Mouse (Mus musculus): ENCODE results near the gene Gjb3.

Gene Gjb3

DNA sequence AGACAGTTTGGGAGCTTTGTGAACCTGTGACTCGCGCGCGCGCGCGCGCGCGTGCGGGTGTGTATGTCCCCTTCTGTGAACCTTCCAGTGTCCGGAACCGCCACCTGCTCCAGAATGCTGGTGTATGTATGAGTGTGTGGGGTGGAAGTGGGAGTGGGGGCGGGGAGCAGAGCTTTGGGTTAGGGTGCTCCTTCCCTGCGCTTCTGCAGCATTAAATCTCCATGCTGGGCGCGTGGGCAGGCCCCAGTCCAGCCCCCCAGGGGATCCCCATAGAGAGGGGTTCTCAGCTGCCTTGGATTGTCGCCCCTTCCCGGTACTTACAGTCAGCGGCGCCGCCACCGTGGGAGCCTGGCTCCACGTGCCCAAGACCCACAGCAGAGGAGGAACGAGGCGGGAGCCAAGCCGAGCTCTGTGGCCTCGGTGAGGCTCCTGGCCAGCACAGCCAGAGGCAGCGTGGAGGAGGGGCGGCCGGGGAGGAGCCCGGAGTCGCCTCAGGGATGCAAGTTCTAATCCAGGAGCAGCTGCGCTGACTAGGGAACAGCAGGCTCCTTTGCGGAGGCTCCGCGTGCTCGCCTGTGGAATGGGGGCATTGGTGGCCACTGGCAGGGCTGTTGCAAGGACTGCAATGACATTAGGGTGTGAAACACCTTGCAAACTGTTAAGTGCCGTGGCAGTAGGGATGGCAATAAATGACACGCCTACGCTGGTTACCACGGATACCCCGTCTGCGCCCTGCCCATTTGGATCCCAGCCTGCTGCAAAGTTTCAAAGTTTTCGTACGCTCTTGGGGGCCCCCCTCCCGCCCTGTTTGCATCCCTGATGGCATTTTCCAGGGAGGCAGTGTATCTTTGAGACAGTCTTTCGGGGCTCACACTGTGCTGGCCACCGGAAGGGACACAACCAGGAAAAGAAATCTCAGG is at the start of gene Gjb3:
TSS of gene Gjb3 (minus strand) at position 664 of the 920 bp plus-strand sequence.
- DNase-seq (ENCODE audit: extremely low spot score, low read depth, low spot score): no peak

DNA sequence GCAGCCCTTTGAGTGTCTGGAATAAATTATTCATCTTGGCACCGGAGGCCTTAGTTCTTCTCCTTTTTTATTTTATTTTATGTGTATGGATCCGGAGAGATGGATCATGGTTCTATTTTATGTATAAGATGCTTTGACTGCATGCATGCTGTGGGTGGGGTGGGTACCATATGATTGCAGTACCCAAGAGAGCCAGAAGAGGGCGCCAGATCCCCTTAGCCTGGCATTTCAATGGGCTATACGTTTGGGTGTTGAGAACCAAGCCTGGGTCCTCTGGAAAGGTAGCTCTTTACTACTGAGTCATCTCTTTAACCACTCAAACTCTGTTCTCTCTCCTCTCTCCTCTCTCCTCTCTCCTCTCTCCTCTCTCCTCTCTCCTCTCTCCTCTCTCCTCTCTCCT is 46.7 kb upstream of the Gjb3 start:
- DNase-seq (ENCODE audit: extremely low spot score, low read depth, low spot score): no peak

DNA sequence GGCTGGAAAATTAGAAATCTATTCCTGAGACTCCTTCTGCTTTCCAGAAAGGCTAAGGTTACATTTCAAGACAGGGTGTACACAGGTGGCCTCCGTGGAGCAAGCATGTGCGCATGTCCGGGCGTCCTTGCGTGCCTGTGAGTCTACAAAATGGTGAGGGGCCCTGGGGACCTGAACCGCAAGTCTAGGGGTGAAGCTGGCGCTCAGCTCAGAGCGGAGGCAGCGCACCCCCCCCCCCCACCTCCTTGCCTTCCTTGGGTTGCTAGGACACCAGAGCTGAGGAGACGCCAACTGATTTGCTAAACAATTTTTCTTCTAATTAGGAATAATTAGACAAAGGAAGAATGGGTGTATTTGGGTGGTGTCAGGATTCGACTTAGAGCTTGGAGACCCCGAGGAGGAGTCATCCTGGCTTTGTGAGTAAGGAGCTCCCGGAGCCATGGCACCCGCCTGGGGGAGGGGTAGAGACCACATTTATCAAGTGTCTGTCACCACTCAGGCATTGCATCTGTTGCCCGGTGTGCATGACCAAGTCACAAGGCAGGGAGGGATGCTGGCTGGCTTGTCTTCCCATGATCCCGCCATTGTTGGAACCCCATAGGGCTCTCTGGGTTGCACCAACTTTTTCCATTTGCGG is 45.0 kb upstream of the Gjb3 start:
- DNase-seq (ENCODE audit: extremely low spot score, low read depth, low spot score): no peak

DNA sequence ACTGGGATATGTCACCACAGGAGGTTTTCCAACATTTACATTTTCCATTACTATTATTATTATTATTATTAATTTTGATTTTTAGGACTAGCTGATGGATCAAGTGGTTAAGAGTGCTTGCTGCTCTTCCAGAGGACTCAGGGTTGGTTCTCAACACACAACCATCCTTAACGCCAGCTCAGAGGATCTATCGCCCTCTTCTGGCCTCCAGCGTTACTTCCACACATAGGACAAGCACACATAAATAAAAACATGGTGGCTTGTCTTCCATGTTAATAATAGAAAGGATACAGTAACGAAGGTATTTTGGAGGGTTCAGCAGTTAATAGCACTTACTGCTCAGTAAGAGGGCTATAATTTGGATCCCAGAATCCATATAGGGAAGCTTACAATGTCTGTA is 44.0 kb upstream of the Gjb3 start:
- no peak for DNase-seq (ENCODE audit: extremely low spot score, low read depth, low spot score)

DNA sequence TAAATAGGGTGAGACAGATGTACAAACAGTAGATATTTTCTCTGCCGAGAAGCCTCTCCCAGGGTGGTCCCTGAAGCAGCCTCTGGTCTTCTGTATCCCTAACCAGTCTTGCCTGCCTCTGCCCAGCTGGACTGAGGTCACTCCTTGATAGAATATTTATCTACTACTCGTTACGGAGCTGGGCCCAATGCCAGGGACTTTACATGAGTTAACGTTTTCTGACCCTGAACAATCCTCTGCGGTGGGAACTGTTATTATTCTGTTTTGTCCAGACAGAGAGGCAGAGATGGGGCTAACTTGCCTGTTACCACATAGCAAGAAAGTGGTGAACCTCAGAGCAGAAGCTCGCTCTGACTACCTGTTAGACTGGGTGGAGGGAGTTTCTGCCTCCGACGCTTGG is 42.8 kb upstream of the Gjb3 start:
- no peak for DNase-seq (ENCODE audit: extremely low spot score, low read depth, low spot score)

DNA sequence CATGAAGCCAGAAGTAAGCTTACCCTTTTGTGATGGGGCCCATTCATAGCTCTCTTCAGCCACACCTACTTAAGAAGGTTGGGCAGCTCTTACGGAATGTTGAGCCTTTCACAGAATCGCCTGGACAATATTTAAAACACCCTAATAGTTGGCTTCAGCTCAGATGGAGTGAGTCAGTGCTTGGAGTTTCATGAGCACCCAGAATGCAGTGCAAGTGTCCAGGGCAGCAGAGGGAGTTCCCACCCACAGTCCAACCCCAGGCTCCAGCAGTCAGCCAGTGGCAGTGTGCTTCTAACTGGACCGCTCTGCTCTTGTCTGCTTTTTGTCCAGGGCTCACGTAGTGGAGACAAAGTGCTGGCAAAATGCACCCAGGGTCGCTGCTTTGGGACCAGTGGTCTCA is 40.9 kb upstream of the Gjb3 start:
- DNase-seq (ENCODE audit: extremely low spot score, low read depth, low spot score): no peak

DNA sequence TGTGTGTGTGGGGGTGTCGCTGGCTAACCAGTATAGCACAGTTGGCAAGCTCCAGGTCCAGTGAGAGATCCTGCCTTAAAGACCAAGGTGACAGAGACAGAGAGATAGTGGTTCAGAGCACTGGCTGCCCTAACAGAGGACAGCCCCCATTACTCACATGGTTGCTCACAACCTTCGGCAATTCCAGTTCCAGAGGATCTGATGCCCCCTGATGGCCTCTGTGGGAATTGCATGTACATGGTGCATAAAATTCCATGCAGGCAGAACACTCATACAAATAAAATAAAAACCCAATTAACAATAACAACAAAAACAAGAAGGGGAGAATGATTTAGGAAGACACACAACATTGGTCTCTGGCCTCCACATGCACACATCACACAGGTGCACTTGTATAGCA is 39.8 kb upstream of the Gjb3 start:
- DNase-seq (ENCODE audit: extremely low spot score, low read depth, low spot score): no peak

DNA sequence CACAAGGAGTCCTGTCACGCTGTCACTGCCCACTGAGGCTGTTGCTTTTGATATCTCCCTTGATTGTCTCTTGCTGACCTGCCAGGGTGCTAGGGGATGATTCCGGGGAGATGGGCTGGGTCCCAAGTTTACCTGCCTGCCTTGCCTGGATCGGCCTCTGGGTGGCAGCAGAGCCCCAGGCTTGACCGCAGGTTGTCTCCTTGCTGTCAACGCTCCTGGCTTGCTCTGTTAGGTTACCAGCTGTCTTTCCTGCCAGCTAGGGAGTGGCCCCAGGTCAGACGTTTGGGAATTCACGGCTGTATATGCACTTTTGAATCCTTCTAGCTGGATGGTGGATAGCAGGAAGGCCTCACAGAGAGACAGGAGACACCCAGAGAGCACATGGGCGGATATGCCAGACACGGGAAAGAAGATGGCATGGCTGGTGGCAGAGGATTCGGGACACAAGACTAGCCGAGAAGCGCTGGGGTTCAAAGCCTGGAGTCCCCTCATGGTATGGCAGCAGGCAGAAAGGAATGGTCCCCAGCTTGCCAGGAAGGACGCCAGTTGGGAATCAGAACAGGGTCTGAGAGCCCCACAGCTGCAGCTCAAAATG is 37.8 kb upstream of the Gjb3 start:
- DNase-seq (ENCODE audit: extremely low spot score, low read depth, low spot score): no peak

DNA sequence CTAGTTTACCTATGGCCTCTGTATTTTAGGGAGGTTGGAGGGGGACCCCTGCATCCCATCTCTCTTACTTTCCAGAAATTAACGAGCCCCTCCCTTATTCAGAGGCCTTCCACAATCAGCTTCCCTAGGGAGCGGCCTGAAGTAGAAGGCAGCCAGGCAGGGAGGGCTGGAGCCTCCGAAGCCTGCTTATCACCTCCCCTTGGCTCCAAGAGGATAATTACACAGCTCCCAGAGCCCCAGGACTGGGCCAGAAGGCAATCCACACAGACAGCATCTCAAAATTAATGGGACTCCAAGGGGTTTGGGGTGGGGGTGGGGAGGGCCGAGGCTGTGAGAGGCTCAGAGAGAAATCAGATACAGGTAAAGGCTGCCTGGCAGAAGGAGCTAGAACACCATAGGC is 35.2 kb upstream of the Gjb3 start:
- no peak for DNase-seq (ENCODE audit: extremely low spot score, low read depth, low spot score)

DNA sequence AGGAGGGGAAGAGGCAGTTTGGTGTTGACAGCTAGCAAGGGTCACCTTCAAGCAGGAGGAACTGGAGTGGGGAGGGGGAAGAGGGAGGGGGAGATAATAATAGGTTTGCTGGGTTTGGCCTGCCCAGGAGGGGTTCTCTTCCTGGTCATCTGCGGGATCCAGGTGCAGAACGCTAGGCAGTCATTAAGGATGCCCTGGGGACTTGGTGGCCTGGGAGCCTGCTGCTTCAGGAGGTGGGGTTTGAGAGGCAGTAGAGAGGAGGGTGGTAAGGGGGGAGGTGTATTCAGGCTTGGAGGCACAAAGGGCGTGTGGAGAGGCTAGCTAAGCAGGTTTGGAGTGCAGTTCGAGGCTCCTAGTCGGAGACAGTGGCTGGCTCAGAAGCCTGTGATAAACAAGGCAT is 34.8 kb upstream of the Gjb3 start:
- DNase-seq (ENCODE audit: extremely low spot score, low read depth, low spot score): no peak

DNA sequence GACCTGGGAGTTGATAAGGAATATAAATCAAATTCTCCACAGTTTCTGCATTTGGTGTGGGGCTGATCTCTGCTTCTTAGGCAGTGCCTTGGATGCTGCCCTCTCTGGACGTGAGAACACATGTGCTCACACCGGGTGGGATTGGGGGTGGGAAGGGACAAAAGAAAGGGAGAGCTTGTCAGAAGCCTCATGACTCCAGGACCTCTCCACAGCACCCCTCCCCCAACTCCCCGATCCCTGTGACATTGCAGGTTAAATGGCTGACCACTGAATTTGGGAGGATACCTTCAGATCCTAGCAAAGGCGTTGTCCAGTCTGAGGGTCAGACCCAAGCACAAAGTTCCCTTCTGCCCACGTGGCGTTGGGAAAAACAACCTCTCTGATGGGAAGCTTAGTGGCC is 33.8 kb upstream of the Gjb3 start:
- no peak for DNase-seq (ENCODE audit: extremely low spot score, low read depth, low spot score)

DNA sequence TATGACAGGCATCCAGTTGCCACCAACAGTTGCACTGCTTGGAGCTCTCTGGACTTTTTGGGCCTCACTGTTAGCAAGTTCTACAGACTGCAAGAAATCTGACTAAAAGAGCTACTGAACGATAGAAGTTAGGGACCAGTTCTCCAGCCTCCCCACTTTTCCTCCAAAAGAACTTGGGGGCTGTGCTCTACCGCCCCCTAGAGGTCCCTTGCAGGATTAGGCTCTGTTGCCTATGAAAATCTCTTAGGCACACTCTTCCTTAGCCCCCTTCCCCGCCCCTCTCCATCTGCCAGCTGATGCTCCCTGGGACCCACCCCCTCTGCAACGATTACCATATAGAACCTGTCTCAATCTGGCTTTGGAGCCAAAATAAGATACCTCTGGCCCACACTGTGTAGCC is 32.7 kb upstream of the Gjb3 start:
- no peak for DNase-seq (ENCODE audit: extremely low spot score, low read depth, low spot score)

DNA sequence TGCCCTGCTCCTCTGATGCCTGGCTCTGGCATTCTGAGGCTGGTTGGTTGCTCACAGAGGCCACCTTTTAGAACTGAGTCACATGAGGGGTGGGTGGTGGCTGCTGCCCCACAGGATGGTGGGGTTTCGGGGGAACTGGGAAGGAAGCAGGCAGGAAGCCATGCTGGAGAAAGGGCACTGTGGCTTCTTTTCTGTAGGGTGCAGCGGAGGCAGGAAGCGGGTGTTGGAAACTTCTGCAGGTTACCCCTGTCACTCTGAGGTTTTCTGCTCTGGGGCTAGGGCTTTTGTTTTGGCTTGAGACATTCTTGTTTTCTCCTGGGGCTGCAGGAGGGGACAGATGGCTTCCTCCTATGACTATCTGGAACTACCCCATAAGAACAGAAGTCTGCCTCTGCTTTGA is 31.9 kb upstream of the Gjb3 start:
- DNase-seq (ENCODE audit: extremely low spot score, low read depth, low spot score): no peak

DNA sequence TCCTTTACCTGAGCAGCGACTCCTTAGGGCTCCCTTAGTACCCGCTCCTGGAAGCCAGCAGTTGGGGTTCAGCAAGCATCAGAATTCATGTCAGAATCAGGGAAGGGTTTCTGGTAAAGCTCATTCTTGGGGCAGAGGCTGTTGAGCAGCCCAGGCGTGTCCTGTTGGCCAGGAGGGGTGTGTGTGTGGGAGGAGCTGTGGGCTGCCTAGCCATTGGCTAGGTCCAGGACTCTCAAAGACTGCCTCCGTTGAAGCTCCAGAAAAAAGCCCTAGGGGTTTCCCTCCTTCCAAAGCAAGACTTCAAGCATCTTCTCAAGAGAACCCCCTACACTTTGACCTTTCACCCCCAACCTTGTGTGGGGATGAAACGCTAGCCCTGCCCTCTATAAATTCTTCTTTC is 27.4 kb upstream of the Gjb3 start, which contains the start of gene Gjb5:
TSS of gene Gjb5 (minus strand) at position 164 of the 400 bp plus-strand sequence.
- DNase-seq (ENCODE audit: extremely low spot score, low read depth, low spot score): no peak

DNA sequence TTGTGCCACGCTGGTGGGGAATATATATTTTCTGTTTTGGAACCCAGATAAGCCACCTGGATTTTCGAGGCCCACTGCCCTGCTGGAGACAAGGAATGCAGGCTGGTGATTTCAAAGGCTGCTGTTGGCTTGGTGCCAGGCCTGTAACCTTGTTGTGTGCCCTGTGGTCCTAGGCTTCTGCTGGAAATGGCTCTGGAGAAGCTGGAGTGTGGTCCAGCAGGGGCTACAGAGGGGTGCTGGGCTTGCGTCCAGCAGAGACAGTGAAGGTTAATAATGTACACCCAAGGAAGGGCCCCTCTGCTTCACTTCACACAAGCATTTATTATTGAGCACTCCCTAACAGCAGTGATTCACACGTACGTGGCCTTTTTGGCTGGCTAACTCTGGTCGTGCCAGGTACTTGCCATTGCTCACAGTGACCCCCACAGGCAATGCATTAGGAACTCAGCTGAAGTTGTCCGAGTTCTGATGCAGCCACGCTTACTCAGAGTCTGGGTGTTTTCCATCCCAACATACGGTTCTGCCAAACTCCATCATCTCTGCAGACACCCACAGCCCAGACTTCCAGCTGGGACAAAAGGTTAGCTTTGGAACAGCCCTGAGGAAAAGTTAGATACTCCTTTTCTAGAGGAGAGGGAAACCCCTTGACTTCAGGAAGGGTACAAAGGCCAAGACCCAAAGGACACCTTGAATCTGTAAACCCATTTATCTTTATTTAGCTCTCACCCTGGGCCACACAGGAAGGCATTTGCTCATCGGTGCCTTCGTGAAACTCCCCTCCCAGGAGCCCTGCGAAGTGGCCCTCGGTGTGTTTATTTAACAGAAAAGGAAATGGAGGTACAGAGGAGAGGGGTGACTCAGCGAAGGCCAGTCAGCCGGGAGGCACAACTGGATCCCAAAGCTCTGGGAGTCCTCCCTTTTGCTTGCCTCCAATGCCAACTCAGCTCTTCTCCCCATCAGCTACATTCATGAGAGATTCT is 24.2 kb upstream of the Gjb3 start:
- DNase-seq (ENCODE audit: extremely low spot score, low read depth, low spot score): no peak

DNA sequence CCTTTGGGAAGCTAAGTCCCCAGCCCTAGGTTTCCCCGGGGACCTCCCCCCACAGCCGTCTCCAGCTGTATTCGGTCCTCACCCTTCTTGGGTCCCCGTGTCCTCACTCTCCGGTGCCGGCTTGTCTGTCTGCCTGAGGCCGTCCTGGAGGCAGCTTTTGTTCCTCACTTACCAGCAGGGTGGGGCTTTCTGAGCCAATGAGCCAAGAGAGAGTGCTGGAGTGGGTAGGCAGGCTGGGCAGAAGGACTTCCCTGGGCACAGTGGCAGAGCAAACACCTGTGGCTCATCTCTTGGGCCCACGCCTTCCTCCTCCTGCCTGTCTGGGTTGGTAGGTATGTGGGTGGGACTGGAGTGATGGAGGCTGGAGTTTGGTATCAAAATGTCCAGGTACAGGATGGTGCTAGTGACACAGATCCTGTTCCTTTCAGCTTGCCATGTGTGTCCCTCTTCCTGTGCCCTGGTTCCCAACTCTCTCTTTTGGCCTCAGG is 23.4 kb upstream of the Gjb3 start, which contains the start of gene Gjb4:
TSS of gene Gjb4 (minus strand) at position 131 of the 488 bp plus-strand sequence.
- no peak for DNase-seq (ENCODE audit: extremely low spot score, low read depth, low spot score)

DNA sequence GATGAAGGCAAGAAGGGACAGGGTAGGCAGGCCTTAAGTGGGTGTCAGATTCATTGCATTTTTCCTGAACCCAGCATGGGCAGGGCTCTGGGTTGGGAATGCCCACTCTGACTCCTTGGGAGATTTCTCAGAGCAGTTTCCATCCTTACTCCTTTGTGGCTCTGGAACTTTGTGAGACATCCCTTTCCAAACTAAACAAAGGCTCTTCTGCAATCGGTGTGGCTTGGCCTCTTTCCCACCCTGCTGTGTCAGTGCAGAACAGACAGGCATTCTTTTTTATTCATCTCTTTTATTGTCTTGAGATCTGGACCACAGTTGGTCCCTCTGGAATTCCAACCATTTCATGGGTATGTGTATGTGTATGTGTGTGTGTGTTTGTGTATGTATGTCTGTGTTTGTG is 21.9 kb upstream of the Gjb3 start:
- no peak for DNase-seq (ENCODE audit: extremely low spot score, low read depth, low spot score)

DNA sequence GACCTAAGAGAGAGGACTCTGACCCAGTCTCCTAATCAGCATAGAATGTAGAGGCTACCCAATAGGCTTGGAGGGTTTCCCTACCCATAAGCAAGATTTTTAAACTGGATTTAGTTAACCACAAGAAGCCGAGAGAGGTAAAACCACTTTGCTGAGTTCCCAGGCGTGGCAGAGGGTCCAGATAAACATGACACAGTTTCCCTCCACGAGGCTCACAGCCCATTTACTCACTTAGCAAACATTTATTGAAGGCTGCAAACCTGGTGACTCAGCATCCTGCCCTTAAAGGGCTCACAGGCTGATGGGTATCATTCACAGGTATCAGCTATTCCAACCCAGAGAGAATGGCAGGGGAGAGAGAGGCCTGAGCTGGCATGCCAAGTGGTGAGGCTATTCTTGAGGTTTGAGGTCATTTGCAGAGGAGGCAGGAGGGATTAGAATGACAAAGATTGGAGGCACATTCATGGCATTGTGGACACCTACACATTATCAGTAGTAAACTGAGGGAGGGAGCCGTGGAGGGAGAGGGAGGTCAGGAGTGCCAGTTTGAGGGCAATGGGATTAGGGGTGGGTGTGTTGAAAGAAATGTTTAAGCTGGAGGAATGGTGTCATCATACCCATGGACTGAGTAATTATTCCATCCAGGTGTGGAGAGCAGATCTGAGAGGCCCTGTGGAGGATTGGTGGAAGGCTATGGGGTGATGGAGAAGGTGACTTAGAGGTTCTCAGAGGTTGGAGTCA is 19.1 kb upstream of the Gjb3 start:
- DNase-seq (ENCODE audit: extremely low spot score, low read depth, low spot score): no peak

DNA sequence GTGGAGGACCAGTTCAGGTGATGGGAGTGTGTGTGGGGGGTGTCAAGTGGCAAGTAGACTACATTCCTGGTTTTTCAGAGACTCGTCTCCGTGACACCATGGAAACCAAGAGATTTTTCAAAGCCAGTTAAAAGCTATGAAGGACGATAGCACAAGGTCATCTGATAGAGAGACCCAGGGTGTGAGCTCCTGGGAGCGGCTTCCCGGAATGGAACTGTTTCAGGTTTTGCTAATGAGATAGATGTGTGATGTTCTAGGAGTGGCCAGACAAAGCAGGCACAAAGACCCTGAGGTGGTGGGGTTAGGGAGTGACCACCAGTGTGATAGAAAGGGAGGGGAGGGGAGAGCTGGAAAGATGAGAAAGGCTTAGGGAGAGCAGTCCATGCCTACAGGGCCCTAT is 14.4 kb upstream of the Gjb3 start:
- DNase-seq (ENCODE audit: extremely low spot score, low read depth, low spot score): no peak

DNA sequence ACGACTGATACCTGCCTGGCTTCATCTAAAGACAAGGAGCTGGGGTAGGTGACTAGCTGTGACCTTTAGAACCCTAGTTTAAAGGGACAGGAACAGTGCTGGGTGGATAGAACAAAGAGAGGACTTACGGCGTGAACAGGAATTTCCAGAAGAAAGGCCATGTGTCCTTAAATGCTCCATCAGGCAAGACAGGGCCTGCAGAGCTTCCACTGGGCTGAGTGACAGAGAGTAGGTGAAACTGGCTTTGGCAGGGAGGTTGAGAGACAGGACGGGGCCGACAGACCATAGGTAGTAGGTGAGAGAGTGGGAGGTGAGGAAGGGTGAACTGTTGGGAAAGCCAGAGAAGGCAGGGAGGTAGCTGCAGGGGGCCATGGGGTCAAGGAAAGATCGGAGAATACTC is 10.7 kb upstream of the Gjb3 start:
- DNase-seq (ENCODE audit: extremely low spot score, low read depth, low spot score): no peak
